Mouse (Mus musculus): ENCODE data around the gene Gcsh.

DNA sequence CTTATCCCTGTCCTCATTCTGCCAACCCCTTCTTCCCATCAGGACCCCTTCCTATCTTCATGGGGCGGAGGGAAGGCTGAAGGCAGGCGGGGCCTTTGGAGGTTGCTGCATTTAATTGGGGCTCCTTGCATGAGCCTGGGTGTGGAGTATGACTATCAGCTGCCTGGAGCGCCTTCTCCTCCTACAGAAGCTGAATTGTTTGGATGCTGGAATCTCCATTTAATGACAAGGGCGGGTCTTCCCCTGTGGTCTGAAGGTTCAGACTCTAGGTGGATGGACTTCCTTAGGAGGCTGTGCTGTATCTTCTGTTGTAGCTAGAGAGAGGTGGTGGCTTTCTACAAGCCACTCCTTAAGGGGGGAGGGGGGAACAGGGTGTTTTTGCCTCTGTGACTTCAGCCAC lies 58.4 kb downstream of the Gcsh start:
- TF ChIP-seq CTCF (IDR thresholded peaks at IDR 0.05; ENCODE audit: low read depth) = no peak
- no peak for TF ChIP-seq EP300 (IDR thresholded peaks at IDR 0.05; ENCODE audit: low read depth)
